Mouse (Mus musculus) heart, embryonic 15.5 days (tissue): ENCODE data around the gene Cdk14. TPM values are rescaled to one million over a fixed set of nuclear protein-coding genes. Genes with fewer than 3 reads are reported as not detected.

Source experiments
- ATAC-seq: fragments of 200-750 bp; cut with Nextera tagmentation; replicated peaks from 2 replicates; pipeline ENCODE4 v1.8.0; 2017; ENCODE audit warnings: low read depth, moderate TSS enrichment; ENCODE audit not compliant: insufficient number of reproducible peaks, insufficient read depth, low FRiP score
- H3K27ac ChIP-seq: fragments of 300-500 bp; sonication (generic); 2 replicates; pipeline ENCODE4 v1.5.1; 2015; ENCODE audit warnings: mild to moderate bottlenecking, inconsistent platforms
- H3K27me3 ChIP-seq: fragments of 300-500 bp; sonication (generic); 2 replicates; pipeline ENCODE4 v1.6.1; 2015; ENCODE audit warnings: inconsistent platforms
- H3K36me3 ChIP-seq: fragments of 300-500 bp; sonication (generic); 2 replicates; pipeline ENCODE4 v1.6.1; 2015; ENCODE audit warnings: mild to moderate bottlenecking, inconsistent platforms
- H3K4me1 ChIP-seq: fragments of 300-500 bp; sonication (generic); replicated peaks from 2 replicates; pipeline ENCODE4 v1.6.1; 2015; ENCODE audit warnings: inconsistent platforms
- H3K4me2 ChIP-seq: fragments of 300-500 bp; sonication (generic); 2 replicates; pipeline ENCODE4 v1.6.1; 2015; ENCODE audit warnings: inconsistent platforms, mild to moderate bottlenecking, moderate library complexity
- H3K4me3 ChIP-seq: fragments of 300-500 bp; sonication (generic); 2 replicates; pipeline ENCODE4 v1.5.1; 2015; ENCODE audit warnings: mild to moderate bottlenecking, inconsistent platforms
- H3K9ac ChIP-seq: fragments of 300-500 bp; sonication (generic); 2 replicates; pipeline ENCODE4 v1.6.1; 2015; ENCODE audit warnings: mild to moderate bottlenecking, inconsistent platforms
- H3K9me3 ChIP-seq: fragments of 300-500 bp; sonication (generic); replicated peaks from 2 replicates; pipeline ENCODE4 v1.6.1; 2016; ENCODE audit warnings: inconsistent platforms
- WGBS: fragments of 180-500 bp; shearing (Covaris S2); methylation state at CpG from one replicate; pipeline ENCODE4 v1.1.7; 2015; ENCODE audit warnings: mixed read lengths; 5-methylcytosine and 5-hydroxymethylcytosine counted together
- polyA plus RNA-seq: library from polyadenylated mRNA; unstranded; fragments of >200 nt; fragmentation: Nextera tagmentation; extraction: Ambion mirVana; gene quantifications from 2 replicates; pipeline ENCODE4 v1.2.1, GENCODE M21; 2015

Cdk14 gene
- polyA plus RNA-seq, 1 experiment from 2014 or later, result 12.0 TPM

DNA sequence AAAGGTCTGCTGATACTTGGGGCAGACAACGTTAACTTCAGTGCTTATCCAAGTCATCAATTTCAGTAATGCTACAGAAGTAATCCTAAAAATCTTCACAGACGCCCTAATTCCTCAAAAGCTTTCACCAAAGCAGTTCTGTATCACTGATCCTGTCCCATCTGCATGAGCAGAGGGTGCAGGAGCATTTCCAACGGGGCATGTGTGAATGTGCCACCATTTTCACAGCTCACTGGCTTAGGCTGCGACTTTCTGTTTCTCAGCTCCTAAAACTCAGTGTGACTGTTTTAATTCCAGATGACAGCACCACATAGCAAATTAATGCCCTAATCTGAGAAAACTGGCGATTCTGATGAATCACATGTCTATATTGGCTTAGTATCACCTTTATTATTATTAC is 375.8 kb downstream of the Cdk14 start:
- Histone ChIP-seq H3K4me1 (no peaks in the 10 kb centered on the region), H3K36me3 (no peaks in the 10 kb centered on the region), H3K9ac (no peak overlapping the region), H3K27ac (no peak overlapping the region), H3K9me3 (no peaks in the 10 kb centered on the region), H3K27me3 (no peaks in the 10 kb centered on the region), H3K4me3 (no peak overlapping the region), H3K4me2 (no peak overlapping the region)
- 77% methylated on average over 5 of the region's 5 CpGs for WGBS
- no peak for ATAC-seq

- no peaks in the 10 kb centered on the region for H3K4me1 ChIP-seq
- H3K36me3 ChIP-seq, result no peaks in the 10 kb centered on the region
- H3K9ac ChIP-seq, result no peak overlapping the region
- ATAC-seq, result no peak
- H3K27ac ChIP-seq, result no peak overlapping the region
- no peaks in the 10 kb centered on the region for H3K9me3 ChIP-seq
- H3K4me3 ChIP-seq, result no peak overlapping the region
- no peak overlapping the region for H3K4me2 ChIP-seq
- 95% methylated on average over 1 of the region's 1 CpGs for WGBS
- no peaks in the 10 kb centered on the region for H3K27me3 ChIP-seq
Measured at GRCm38 (mm10) chr5:5042735-5043134, 377.4 kb downstream of the Cdk14 start.

DNA sequence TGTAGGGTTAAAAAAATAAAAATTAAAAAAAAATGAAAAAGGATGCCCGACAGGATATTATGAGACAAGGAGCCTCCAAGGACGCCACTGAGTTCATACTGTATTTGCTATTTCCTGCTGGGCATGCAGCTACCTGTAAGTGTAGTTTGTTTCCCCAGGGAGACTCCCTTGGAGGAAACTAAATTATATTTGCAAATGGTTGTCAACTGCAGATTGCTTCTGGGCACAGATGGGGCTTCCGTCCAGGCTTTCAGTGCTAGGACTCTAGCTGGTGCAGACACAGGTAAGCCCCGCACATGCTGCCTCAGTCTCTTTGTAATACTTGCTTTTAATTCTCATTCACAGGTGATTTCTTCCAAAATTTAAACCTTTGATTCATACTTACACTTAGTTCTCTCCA is 378.6 kb downstream of the Cdk14 start:
- Histone ChIP-seq H3K9me3 (no peaks in the 10 kb centered on the region), H3K4me1 (no peaks in the 10 kb centered on the region), H3K4me2 (no peak overlapping the region), H3K4me3 (no peak overlapping the region), H3K27me3 (no peaks in the 10 kb centered on the region), H3K36me3 (no peaks in the 10 kb centered on the region), H3K9ac (no peak overlapping the region), H3K27ac (no peak overlapping the region)
- WGBS, result 74% methylated on average over 4 of the region's 4 CpGs
- ATAC-seq, result no peak

DNA sequence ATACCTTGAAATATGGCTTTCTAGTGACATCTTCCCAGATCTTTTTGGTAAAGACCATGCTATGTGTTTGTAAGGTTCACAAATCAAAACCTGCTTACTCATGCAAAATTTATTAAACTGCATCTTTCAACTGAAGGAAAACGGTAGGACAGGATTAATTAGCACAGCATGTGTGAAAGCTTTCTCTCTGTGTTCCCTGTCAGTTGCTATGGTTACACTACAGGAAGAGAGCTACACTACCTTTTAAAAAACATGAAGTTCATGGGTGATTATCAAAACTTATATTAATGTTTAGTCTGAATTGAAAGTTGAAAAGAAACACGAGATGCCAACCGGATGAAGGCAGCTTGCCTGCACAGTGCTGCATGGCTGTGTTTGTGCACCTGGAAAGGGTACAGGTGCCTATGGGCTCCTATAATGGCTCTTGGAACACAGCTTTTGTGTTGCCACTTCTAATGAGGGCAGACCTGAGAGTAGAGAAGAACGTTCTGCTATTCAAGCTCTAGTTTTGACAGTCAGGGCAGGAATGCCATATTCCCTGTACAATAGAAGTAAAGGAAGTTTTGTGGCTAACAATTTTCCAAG is 380.3 kb downstream of the Cdk14 start:
- Histone ChIP-seq H3K4me1 (no peaks in the 10 kb centered on the region), H3K27me3 (no peaks in the 10 kb centered on the region), H3K9ac (no peak overlapping the region), H3K36me3 (no peaks in the 10 kb centered on the region), H3K9me3 (no peaks in the 10 kb centered on the region), H3K4me3 (no peak overlapping the region), H3K27ac (no peak overlapping the region), H3K4me2 (no peak overlapping the region)
- WGBS, result 73% methylated on average over 4 of the region's 4 CpGs
- no peak for ATAC-seq

- Histone ChIP-seq H3K4me1 (no peaks in the 10 kb centered on the region), H3K4me3 (no peak overlapping the region), H3K27me3 (no peaks in the 10 kb centered on the region), H3K36me3 (no peaks in the 10 kb centered on the region), H3K27ac (no peak overlapping the region), H3K9me3 (no peaks in the 10 kb centered on the region), H3K9ac (no peak overlapping the region), H3K4me2 (no peak overlapping the region)
- ATAC-seq, result no peak
- 78% methylated on average over 5 of the region's 5 CpGs for WGBS
Measured at GRCm38 (mm10) chr5:5033445-5033844, 386.7 kb downstream of the Cdk14 start.

DNA sequence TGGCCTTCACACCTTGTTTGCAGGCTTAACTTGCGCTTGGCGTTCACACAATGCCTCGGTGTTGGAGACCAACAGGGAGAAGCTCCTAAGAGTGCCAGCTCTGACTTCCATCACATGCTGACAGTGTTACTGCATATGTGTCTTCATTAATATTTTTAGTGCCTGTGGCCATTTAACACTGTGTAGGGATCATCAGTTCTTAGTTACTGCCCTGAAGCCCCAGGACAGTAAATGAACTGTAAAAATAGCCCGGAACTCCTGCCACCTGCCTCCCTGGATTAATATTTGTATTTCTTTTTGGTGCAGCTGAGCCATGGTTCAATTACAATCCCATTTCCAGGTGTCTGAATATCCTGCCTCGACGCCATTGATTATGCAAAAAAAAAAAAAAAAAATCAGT is 387.3 kb downstream of the Cdk14 start:
- no peak for ATAC-seq
- H3K4me3 ChIP-seq, result no peak overlapping the region
- H3K27me3 ChIP-seq, result no peaks in the 10 kb centered on the region
- no peak overlapping the region for H3K4me2 ChIP-seq
- no peak overlapping the region for H3K27ac ChIP-seq
- no peaks in the 10 kb centered on the region for H3K9me3 ChIP-seq
- H3K9ac ChIP-seq, result no peak overlapping the region
- no peaks in the 10 kb centered on the region for H3K4me1 ChIP-seq
- H3K36me3 ChIP-seq, result no peaks in the 10 kb centered on the region
- WGBS, result 78% methylated on average over 6 of the region's 6 CpGs

- no peaks in the 10 kb centered on the region for H3K9me3 ChIP-seq
- no peak overlapping the region for H3K9ac ChIP-seq
- no peaks in the 10 kb centered on the region for H3K36me3 ChIP-seq
- WGBS, result 79% methylated on average over 11 of the region's 11 CpGs
- ATAC-seq, result no peak
- no peak overlapping the region for H3K4me2 ChIP-seq
- no peaks in the 10 kb centered on the region for H3K4me1 ChIP-seq
- no peak overlapping the region for H3K27ac ChIP-seq
- no peaks in the 10 kb centered on the region for H3K27me3 ChIP-seq
- H3K4me3 ChIP-seq, result no peak overlapping the region
Measured at GRCm38 (mm10) chr5:5032446-5032845, 387.7 kb downstream of the Cdk14 start.

DNA sequence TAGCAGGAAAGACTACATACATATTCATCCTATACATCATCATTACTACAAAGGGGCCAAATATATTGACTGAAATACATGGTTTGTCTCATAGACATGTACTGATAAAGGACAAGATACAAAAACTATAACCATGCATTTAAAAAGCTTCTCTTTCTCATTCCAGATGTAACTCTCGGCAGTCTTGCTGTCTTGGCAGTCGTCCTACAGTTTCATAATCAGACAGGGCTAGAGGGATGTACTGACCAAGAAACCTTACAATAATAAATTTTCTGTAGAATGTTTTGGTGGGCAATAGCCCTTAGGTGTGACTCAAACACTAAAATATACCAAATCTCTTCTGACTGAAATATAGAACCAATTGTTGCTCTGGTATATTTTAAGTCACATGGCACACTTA is 389.7 kb downstream of the Cdk14 start:
- no peak overlapping the region for H3K9ac ChIP-seq
- 60% methylated on average over 2 of the region's 2 CpGs for WGBS
- H3K4me2 ChIP-seq, result no peak overlapping the region
- no peaks in the 10 kb centered on the region for H3K36me3 ChIP-seq
- no peak for ATAC-seq
- H3K27ac ChIP-seq, result no peak overlapping the region
- no peak overlapping the region for H3K4me3 ChIP-seq
- no peaks in the 10 kb centered on the region for H3K4me1 ChIP-seq
- H3K9me3 ChIP-seq, result no peaks in the 10 kb centered on the region
- H3K27me3 ChIP-seq, result no peaks in the 10 kb centered on the region

- Histone ChIP-seq H3K9me3 (no peaks in the 10 kb centered on the region), H3K4me2 (no peak overlapping the region), H3K36me3 (no peaks in the 10 kb centered on the region), H3K9ac (no peak overlapping the region), H3K4me3 (no peak overlapping the region), H3K27me3 (no peaks in the 10 kb centered on the region), H3K27ac (no peak overlapping the region), H3K4me1 (no peaks in the 10 kb centered on the region)
- no peak for ATAC-seq
- WGBS, result 87% methylated on average over 3 of the region's 3 CpGs
Measured at GRCm38 (mm10) chr5:5018959-5019358, 401.2 kb downstream of the Cdk14 start.

- 82% methylated on average over 2 of the region's 2 CpGs for WGBS
Measured at GRCm38 (mm10) chr5:5018242-5018641, 401.9 kb downstream of the Cdk14 start.

DNA sequence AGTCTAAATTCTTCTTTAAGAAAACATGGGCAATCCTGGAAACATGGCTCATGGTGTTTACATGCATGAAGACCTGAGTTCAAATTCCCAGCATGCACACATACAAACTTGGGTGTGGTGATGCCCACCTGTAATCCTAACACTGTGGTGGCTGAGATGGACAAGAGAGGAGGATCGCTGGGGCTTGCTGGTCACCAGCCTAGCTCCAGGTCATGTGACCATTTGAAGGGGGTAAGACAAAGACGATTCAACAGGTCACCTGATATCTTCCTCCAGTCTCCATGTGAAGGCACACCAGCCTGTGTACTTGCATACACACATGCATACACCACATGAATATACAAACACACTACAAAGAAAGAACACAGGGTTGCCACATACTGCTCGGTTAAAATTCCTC is 406.3 kb downstream of the Cdk14 start:
- Histone ChIP-seq H3K9ac (no peak overlapping the region), H3K4me1 (no peaks in the 10 kb centered on the region), H3K36me3 (no peaks in the 10 kb centered on the region), H3K9me3 (no peaks in the 10 kb centered on the region), H3K4me3 (no peak overlapping the region), H3K27ac (no peak overlapping the region), H3K4me2 (no peak overlapping the region), H3K27me3 (no peaks in the 10 kb centered on the region)
- ATAC-seq, result no peak
- 78% methylated on average over 3 of the region's 3 CpGs for WGBS

More at GRCm38 (mm10) chr5:5018242-5018641, 401.9 kb downstream of the Cdk14 start:
- no peak for ATAC-seq
- Histone ChIP-seq H3K27me3 (no peaks in the 10 kb centered on the region), H3K4me3 (no peak overlapping the region), H3K27ac (no peak overlapping the region), H3K4me2 (no peak overlapping the region), H3K9me3 (no peaks in the 10 kb centered on the region), H3K9ac (no peak overlapping the region), H3K36me3 (no peaks in the 10 kb centered on the region), H3K4me1 (no peaks in the 10 kb centered on the region)

DNA sequence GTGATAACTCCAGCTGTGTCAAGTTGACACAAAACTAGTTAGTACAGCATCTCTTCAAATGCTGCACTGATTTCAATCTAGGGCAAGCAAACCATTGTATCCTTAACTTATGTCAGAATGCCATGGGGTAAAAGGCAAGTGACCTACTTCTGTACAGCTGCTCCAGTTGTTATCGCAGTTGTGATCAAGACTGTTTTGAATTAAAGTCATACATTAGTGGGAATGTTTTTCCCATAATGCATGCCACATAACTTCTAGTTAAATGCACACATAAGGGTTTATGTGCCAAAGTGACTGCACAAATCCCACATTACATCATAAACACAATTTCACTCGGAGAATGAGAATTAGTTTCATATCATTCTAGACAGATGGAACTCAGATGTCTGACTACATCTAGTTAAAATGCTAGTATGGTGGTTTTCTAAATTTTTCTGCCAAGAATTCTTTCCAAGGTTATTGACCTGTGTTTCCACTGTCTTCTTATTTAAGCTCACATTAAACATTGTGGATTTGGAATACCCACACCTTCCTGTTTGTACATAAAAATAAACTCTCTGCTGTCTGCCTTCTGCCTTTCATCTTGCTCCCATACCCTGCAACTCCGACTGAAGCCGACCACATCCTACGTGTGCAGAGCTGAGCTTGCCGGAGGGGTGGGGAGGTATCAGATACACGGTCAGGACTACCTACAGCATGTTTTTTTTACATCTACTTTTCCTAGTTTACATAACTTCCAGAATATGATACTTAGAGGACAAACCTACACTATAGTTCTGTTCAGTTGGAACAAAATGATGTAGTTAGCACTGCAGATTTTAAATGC is 407.4 kb downstream of the Cdk14 start:
- WGBS, result 76% methylated on average over 7 of the region's 7 CpGs
- Histone ChIP-seq H3K36me3 (no peaks in the 10 kb centered on the region), H3K9me3 (no peaks in the 10 kb centered on the region), H3K9ac (no peak overlapping the region), H3K27ac (no peak overlapping the region), H3K4me2 (no peak overlapping the region), H3K4me1 (no peaks in the 10 kb centered on the region), H3K4me3 (no peak overlapping the region), H3K27me3 (no peaks in the 10 kb centered on the region)
- no peak for ATAC-seq
